Mouse (Mus musculus) heart, embryonic 14.5 days (tissue): Measurements from ENCODE around the gene Lrig2. TPM values are rescaled to one million over a fixed set of nuclear protein-coding genes. Genes with fewer than 3 reads are reported as not detected.
A peak's percentile ranks its signal among the peaks of the same experiment; 100 is the strongest.

Source experiments
- ATAC-seq: fragments of 200-750 bp; cut with Nextera tagmentation; 2 replicates; pipeline ENCODE4 v1.8.0; 2017; ENCODE audit warnings: low read depth, moderate TSS enrichment; ENCODE audit not compliant: insufficient number of reproducible peaks, insufficient read depth, low FRiP score
- H3K27ac ChIP-seq, 2 experiments: fragments of 200-500 bp in 1 of 2; fragments of 300-500 bp in 1 of 2; sonication (generic) in 1 of 2; replicated peaks in 1 of 2; 2 replicates each; pipeline ENCODE4 v1.5.1; 2012 to 2014; ENCODE audit warnings: low read depth in 2 of 2, low read length in 2 of 2, control low read depth in 1 of 2, mild to moderate bottlenecking in 1 of 2, mixed read lengths in 1 of 2; ENCODE audit not compliant: control insufficient read depth in 1 of 2, insufficient read depth in 1 of 2
- H3K27me3 ChIP-seq: fragments of 300-500 bp; sonication (generic); 2 replicates; pipeline ENCODE4 v1.6.1; 2014; ENCODE audit warnings: mild to moderate bottlenecking, low read length, control low read depth; ENCODE audit not compliant: control insufficient read depth, insufficient read depth
- H3K36me3 ChIP-seq: fragments of 300-500 bp; sonication (generic); 2 replicates; pipeline ENCODE4 v1.6.1; 2014; ENCODE audit warnings: mild to moderate bottlenecking, control low read depth, low read length, mixed read lengths; ENCODE audit not compliant: control insufficient read depth, insufficient read depth
- H3K4me1 ChIP-seq, 2 experiments: fragments of 200-500 bp in 1 of 2; fragments of 300-500 bp in 1 of 2; sonication (generic) in 1 of 2; 2 replicates each; pipeline ENCODE4 v1.6.1; 2012 to 2014; ENCODE audit warnings: low read length in 2 of 2, control low read depth in 1 of 2, mixed read lengths in 1 of 2; ENCODE audit not compliant: control insufficient read depth in 2 of 2, insufficient read depth in 2 of 2
- H3K4me2 ChIP-seq: fragments of 300-500 bp; sonication (generic); 2 replicates; pipeline ENCODE4 v1.6.1; 2014; ENCODE audit warnings: mild to moderate bottlenecking, low read length
- H3K4me3 ChIP-seq, 2 experiments: fragments of 200-500 bp in 1 of 2; fragments of 300-500 bp in 1 of 2; sonication (generic) in 1 of 2; 2 replicates each; pipeline ENCODE4 v1.5.1; 2012 to 2014; ENCODE audit warnings: low read length in 2 of 2, mild to moderate bottlenecking in 2 of 2, control low read depth in 1 of 2, low read depth in 1 of 2, moderate library complexity in 1 of 2; ENCODE audit not compliant: control insufficient read depth in 1 of 2, insufficient read depth in 1 of 2
- H3K9ac ChIP-seq: fragments of 300-500 bp; sonication (generic); 2 replicates; pipeline ENCODE4 v1.6.1; 2014; ENCODE audit warnings: mild to moderate bottlenecking, low read length
- H3K9me3 ChIP-seq: fragments of 300-500 bp; sonication (generic); 2 replicates; pipeline ENCODE4 v1.6.1; 2016; ENCODE audit warnings: low read length, control low read depth; ENCODE audit not compliant: control insufficient read depth
- WGBS: fragments of 180-500 bp; shearing (Covaris S2); extraction: QIAGEN DNeasy Blood & Tissue Kit; methylation state at CpG from one replicate; pipeline ENCODE4 v1.1.7; 2014; 5-methylcytosine and 5-hydroxymethylcytosine counted together
- polyA plus RNA-seq: library from polyadenylated mRNA; unstranded; fragments of >200 nt; fragmentation: Nextera tagmentation; extraction: Ambion mirVana; gene quantifications from 2 replicates; pipeline ENCODE4 v1.2.1, GENCODE M21; 2014

The Lrig2 gene
- polyA plus RNA-seq, 1 experiment from 2014 or later = 16.8 TPM

DNA sequence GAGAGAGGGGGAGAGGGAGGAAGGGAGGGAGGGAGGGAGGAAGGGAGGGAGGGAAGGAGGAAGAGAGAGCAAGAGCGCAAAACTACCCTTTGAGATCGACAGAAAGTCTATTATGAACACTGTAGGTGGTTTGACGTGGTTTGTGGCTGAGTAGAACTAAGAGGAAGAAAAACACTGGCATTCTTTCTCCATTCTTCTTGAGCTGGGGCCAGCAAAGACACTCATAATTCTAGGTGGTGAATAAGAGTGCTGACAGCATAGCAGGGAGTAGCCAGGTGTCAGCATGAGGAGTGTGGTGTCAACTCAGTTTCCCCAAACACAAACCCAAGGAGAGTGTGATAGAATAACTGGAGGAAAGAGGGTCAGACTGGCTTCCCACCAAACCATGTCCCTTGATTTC, 8.8 kb upstream of the Lrig2 start:
- Histone ChIP-seq H3K4me2 (no peak overlapping the region), H3K4me1 (no peaks in the 10 kb centered on the region; a peak in 1 of 4 replicates), H3K9me3 (no peaks in the 10 kb centered on the region), H3K27ac (no peak overlapping the region), H3K27me3 (no peaks in the 10 kb centered on the region), H3K4me3 (no peak overlapping the region), H3K36me3 (no peaks in the 10 kb centered on the region), H3K9ac (no peak overlapping the region)
- no peak for ATAC-seq
- WGBS = 53% methylated on average over 3 of the region's 3 CpGs

DNA sequence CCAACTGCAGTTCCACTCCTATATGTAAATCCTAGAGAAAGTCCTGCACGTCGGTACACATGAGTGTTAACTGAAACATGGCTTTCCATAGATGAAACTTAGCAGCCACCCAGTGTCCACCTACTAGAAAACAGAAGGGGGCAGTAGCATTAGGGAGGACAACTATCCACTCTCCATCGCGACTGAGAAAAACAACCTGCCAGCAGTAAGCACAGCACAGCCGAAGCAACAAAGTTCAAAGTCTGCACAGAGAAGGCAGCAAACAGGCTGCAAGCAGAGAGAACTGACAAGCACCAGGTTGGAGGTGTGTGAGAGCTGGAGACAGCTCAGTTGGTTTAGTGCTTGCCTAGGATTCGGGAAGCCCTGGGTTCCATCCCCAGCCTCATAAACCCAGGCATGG, 7.2 kb upstream of the Lrig2 start:
- Histone ChIP-seq H3K27ac (no peak overlapping the region), H3K9ac (no peak overlapping the region)
- 47% methylated on average over 6 of the region's 6 CpGs for WGBS

DNA sequence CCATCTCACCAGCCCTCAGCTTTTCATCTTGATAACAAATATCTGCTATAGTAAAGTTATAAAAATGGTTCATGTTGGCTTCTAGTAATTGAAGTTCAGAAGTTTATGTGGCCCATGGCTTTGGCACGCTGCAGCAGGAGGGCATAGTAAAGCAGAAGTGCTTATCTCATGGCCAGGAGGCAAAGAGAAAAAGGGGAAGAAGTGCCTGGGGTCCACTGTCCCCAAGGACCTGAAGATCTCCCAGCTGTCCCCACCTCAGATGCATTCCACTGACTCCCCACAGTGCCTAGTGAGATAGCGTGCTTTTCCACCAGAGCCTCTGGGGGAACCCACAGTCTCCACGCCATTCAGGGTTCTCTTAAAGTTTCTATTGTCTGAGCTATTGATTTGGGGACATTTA, 6.7 kb upstream of the Lrig2 start:
- Histone ChIP-seq H3K4me2 (no peak overlapping the region), H3K9ac (no peak overlapping the region), H3K27ac (no peak overlapping the region), H3K9me3 (no peaks in the 10 kb centered on the region), H3K4me3 (no peak overlapping the region), H3K36me3 (no peaks in the 10 kb centered on the region), H3K27me3 (no peaks in the 10 kb centered on the region), H3K4me1 (no peaks in the 10 kb centered on the region; a peak in 1 of 4 replicates)
- no peak for ATAC-seq
- WGBS = 68% methylated on average over 3 of the region's 3 CpGs

More for the DNA sequence above, 7.2 kb upstream of the Lrig2 start:
- Histone ChIP-seq H3K4me3 (no peak overlapping the region), H3K27me3 (no peaks in the 10 kb centered on the region), H3K9me3 (no peaks in the 10 kb centered on the region), H3K4me2 (no peak overlapping the region), H3K36me3 (no peaks in the 10 kb centered on the region), H3K4me1 (no peaks in the 10 kb centered on the region; a peak in 1 of 4 replicates)
- no peak for ATAC-seq

DNA sequence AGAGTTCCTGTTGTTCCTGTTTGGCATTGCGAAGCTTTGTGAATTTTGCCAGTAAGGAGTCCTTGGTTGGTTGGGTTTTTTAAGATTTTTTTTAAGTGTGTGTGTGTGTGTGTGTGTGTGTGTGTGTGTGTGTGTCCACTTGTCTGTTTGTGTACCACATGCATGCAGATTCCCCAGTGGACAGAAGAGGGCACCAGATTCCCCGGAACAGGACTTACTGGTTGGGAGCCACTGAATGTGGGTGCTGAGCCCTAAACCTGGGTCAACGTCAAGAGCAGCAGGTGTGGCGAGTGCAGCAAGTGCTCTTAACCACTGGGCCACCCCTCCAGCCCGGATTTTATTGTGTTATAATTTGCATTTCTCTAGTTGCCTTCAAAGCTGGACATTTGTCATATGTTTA, 5.4 kb upstream of the Lrig2 start:
- Histone ChIP-seq H3K4me3 (no peak overlapping the region), H3K36me3 (no peaks in the 10 kb centered on the region), H3K9ac (no peak overlapping the region), H3K4me1 (peaks cover 0 to 5% of the 10 kb centered on the region in 2 experiments; a peak in 2 of 4 replicates), H3K9me3 (no peaks in the 10 kb centered on the region), H3K27me3 (no peaks in the 10 kb centered on the region), H3K27ac (no peak overlapping the region), H3K4me2 (no peak overlapping the region)
- ATAC-seq = no peak
- WGBS = 83% methylated on average over 5 of the region's 5 CpGs

DNA sequence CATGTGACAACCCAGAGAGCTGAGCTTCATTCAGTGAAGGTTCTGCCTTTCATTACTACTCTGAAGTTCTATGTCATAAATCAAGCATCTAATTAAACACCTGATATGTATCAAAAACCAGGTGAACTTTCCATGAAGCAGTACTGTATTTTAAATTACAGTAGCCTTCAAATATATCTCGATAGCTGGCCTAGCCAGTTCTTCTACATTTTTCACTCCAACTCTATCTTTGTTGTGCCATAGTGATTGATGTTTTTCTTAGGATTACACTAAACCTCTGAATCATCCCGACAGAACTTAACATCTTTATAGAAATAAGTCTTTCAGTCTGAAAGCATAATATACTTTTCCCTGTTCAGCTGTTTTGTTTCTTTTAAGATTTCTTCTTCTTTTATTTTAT, 2.8 kb upstream of the Lrig2 start:
- H3K27ac ChIP-seq = no peak overlapping the region
- WGBS = 84% methylated on average over 2 of the region's 2 CpGs

DNA sequence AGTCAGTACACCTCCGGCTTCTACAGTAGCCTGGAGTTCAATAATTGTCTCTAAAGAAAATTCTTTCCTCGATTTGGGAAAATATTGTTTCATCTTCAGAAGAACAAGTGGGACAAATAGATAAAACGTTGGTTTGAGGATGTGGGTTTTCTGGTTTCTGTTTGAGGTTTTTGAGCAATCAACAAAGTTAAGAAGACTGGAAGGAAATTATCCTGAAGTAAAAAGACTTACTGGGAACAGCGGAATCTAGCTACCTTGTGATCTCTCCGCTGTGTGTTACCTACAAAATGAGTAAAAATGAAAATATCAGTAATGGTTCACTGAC, 668 bp upstream of the Lrig2 start:
- H3K9ac ChIP-seq = peak overlapping the region; percentile 72
- H3K4me3 ChIP-seq = peak overlapping the region; percentile 65 to 79
- H3K36me3 ChIP-seq = no peaks in the 10 kb centered on the region
- peaks cover 0 to 18% of the 10 kb centered on the region in 2 experiments; a peak in 2 of 4 replicates for H3K4me1 ChIP-seq
- no peaks in the 10 kb centered on the region for H3K9me3 ChIP-seq
- WGBS = 24% methylated on average over 5 of the region's 5 CpGs
- H3K4me2 ChIP-seq = peak overlapping the region; percentile 75
- H3K27me3 ChIP-seq = no peaks in the 10 kb centered on the region
- H3K27ac ChIP-seq = peak overlapping the region; percentile 91 to 94
- ATAC-seq = no peak

More for the DNA sequence above, 2.8 kb upstream of the Lrig2 start:
- no peak for ATAC-seq
- Histone ChIP-seq H3K4me2 (no peak overlapping the region), H3K27me3 (no peaks in the 10 kb centered on the region), H3K36me3 (no peaks in the 10 kb centered on the region), H3K4me3 (no peak overlapping the region), H3K9ac (no peak overlapping the region), H3K9me3 (no peaks in the 10 kb centered on the region), H3K4me1 (peaks cover 0 to 12% of the 10 kb centered on the region in 2 experiments; a peak in 2 of 4 replicates)

DNA sequence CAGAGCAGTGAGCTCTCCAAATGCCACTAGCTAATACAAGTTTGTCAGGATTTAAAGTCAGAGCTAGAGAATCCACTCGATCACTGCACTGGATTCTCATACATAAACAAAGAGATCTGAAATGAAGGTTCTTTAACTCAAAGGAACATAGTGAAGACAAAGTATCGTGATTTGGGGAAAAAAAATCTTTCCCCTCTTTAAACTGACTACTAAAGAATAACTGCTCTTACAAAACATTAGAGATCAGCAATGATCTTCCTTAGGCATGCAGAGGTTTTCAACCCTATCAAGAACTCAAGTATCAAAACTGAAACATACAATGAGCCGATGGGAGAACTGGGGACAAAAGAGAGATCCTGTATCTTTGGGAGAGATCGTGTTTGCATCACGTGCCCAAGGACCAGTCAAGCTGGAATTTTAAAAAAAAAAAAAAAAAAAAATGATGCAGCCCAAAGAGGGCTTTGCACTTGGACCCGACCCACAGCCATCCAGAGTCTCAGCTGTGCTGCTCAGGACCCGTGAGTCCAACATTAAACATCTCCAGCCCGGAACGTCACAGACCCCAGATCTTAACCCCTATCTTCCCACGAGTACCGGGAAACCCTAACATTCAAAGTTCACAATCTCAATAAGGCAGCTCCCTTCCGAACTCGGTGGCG, 818 bp downstream of the Lrig2 start:
- H3K4me2 ChIP-seq = peak overlapping the region; percentile 79
- peak overlapping the region; percentile 91 for H3K9ac ChIP-seq
- H3K4me1 ChIP-seq = peaks cover 0 to 18% of the 10 kb centered on the region in 2 experiments; a peak in 2 of 4 replicates
- no peaks in the 10 kb centered on the region for H3K36me3 ChIP-seq
- H3K27me3 ChIP-seq = no peaks in the 10 kb centered on the region
- ATAC-seq = peak; percentile 10
- 2% methylated on average over 14 of the region's 14 CpGs for WGBS
- no peaks in the 10 kb centered on the region for H3K9me3 ChIP-seq
- peak overlapping the region; percentile 94 to 96 for H3K27ac ChIP-seq
- H3K4me3 ChIP-seq = peak overlapping the region; percentile 69 to 79

DNA sequence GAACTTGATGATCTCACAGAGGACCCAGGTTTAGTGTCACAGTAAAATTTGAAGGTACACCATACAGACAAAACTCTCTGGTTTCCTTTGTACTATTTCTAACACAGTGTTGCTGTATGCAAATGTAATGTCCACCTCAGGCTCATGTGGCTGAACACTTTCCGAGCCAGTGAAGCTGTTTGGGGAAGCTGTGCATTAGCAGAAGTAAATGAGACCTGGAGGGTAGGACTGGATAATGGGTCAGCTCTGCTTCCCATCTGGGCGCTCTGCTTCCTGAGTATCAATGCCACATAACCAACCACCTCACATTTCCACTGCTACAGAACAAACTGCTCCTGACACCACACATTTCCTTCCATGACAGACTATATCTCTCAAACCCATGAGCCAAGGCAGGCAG, 10.1 kb downstream of the Lrig2 start:
- H3K27me3 ChIP-seq = no peaks in the 10 kb centered on the region
- no peak overlapping the region for H3K4me2 ChIP-seq
- peaks cover 5% of the 10 kb centered on the region; the same call in 1 of the 2 replicates for H3K36me3 ChIP-seq
- H3K4me1 ChIP-seq = no peaks in the 10 kb centered on the region
- no peak overlapping the region for H3K4me3 ChIP-seq
- H3K9ac ChIP-seq = no peak overlapping the region
- ATAC-seq = no peak
- no peaks in the 10 kb centered on the region for H3K9me3 ChIP-seq
- 80% methylated on average over 2 of the region's 2 CpGs for whole genome bisulfite sequencing
- no peak overlapping the region for H3K27ac ChIP-seq
